Mouse (Mus musculus): ENCODE measurements around the gene Ccdc172. TPM values are rescaled to one million over a fixed set of nuclear protein-coding genes. Genes with fewer than 3 reads are reported as not detected.

The Ccdc172 gene
- polyA plus RNA-seq, 1 experiment from 2014 or later, result not detected

DNA sequence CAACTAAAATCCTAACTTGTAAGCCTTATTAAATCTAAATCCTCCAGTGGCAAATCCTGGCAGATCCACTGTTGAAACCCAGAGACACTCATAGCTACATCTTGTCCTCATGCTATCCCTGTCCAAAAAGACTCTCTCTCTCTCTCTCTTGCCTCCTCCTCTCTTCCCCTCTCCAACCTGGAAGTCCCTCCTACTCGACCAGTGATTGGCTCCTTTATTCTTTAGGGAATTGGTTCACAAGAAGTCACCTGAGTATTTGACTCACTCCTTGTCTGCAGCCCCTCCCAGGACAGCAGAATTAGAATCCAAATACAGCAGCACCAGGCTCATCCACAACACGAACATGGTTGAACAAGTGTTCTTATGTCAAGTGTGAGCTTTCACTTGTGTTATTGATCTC, 74.3 kb downstream of the Ccdc172 start:
- Histone ChIP-seq H3K4me2 (replicated peaks; ENCODE audit: low read depth, low read length) (no peak overlapping the region), H3K9me3 (ENCODE audit: control insufficient read depth, low read length) (no peaks in the 10 kb centered on the region), H3K27ac (ENCODE audit: low read depth, low read length) (no peak overlapping the region), H3K4me1 (replicated peaks; ENCODE audit: control insufficient read depth, insufficient read depth, low read length) (no peaks in the 10 kb centered on the region), H3K36me3 (ENCODE audit: control insufficient read depth, insufficient read depth, low read length) (no peaks in the 10 kb centered on the region), H3K4me3 (ENCODE audit: low read depth, low read length) (no peak overlapping the region), H3K9ac (ENCODE audit: low read depth, low read length) (no peak overlapping the region), H3K27me3 (ENCODE audit: control insufficient read depth, insufficient read depth, low read length) (no peaks in the 10 kb centered on the region)
- no peak for DNase-seq (ENCODE audit: low spot score)
- WGBS, result 73% methylated on average over 2 of the region's 2 CpGs
- ATAC-seq (ENCODE audit: low FRiP score), result no peak

DNA sequence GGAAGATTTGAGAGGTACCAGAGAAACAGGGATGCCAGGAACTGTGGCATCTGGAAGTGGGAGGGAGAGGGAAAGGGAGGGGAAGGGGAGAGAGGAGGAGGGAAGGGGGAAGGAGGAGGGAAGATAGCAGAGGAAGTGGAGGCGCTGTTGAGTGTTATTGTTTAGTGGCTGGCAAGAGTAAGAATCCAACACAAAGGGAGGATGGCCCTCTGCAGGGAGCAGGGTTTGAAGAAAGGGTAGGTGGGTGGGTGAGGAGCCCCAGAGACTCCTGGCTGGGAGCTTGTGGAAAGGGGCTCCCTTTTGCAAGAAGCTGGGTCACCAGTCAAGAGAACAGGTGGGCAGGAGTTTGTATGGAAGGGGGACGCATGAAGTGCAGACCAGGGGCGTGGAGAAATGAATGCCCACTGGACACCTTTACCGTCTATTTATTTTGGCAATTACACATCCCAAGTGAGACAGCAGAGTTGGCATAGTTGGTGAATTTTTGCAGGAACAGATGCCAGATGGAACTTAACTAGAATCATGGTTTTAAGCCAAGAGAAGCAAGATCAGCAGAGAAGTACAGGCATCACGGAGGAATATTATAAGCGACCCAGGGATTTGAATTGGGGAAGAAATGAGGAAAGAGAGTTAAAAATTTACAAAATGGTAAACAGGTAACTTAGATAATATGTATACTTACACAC, 78.6 kb downstream of the Ccdc172 start:
- Histone ChIP-seq H3K9ac (ENCODE audit: low read depth, low read length) (no peak overlapping the region), H3K27me3 (ENCODE audit: control insufficient read depth, insufficient read depth, low read length) (no peaks in the 10 kb centered on the region), H3K36me3 (ENCODE audit: control insufficient read depth, insufficient read depth, low read length) (no peaks in the 10 kb centered on the region), H3K27ac (ENCODE audit: low read depth, low read length) (no peak overlapping the region), H3K9me3 (ENCODE audit: control insufficient read depth, low read length) (no peaks in the 10 kb centered on the region), H3K4me3 (ENCODE audit: low read depth, low read length) (no peak overlapping the region), H3K4me2 (replicated peaks; ENCODE audit: low read depth, low read length) (no peak overlapping the region), H3K4me1 (replicated peaks; ENCODE audit: control insufficient read depth, insufficient read depth, low read length) (no peaks in the 10 kb centered on the region)
- WGBS, result 69% methylated on average over 6 of the region's 6 CpGs
- no peak for DNase-seq (ENCODE audit: low spot score)
- no peak for ATAC-seq (ENCODE audit: low FRiP score)

DNA sequence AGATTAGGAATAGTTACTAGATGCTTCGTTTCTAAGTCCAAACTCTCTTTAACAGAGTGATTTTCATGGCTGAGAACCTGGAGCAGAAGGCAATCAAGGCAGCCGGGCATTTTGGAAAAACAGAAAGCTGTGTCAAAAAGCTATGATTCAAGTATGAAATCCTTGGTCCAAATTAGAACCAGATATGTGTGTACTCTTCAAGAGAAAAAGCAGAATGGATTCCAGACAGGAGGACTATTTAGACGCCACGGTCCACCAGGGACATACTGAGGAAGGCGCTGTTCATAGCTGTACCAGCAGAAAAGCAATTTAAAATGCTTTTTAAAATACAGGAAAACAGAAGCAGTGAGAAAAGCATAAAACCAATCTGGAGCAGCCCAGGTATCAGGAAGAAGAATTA, 88.6 kb downstream of the Ccdc172 start:
- ATAC-seq (ENCODE audit: low FRiP score) (no peak), DNase-seq (ENCODE audit: low spot score) (no peak)
- H3K4me3 ChIP-seq (ENCODE audit: low read depth, low read length), result no peak overlapping the region
- no peak overlapping the region for H3K27ac ChIP-seq (ENCODE audit: low read depth, low read length)
- no peak overlapping the region for H3K4me2 ChIP-seq (replicated peaks; ENCODE audit: low read depth, low read length)
- H3K9me3 ChIP-seq (ENCODE audit: control insufficient read depth, low read length), result no peaks in the 10 kb centered on the region
- H3K9ac ChIP-seq (ENCODE audit: low read depth, low read length), result no peak overlapping the region
- no peaks in the 10 kb centered on the region for H3K36me3 ChIP-seq (ENCODE audit: control insufficient read depth, insufficient read depth, low read length)
- WGBS, result 75% methylated on average over 5 of the region's 5 CpGs
- H3K4me1 ChIP-seq (replicated peaks; ENCODE audit: control insufficient read depth, insufficient read depth, low read length), result no peaks in the 10 kb centered on the region
- no peaks in the 10 kb centered on the region for H3K27me3 ChIP-seq (ENCODE audit: control insufficient read depth, insufficient read depth, low read length)

Other genes starting within 250 kb of the Ccdc172 start
- 30.6 and 42.2 TPM in 2 replicates for gene Gfra1, start 56.1 kb upstream of the Ccdc172 start, polyA plus RNA-seq (2014; fragmentation: Nextera tagmentation; extraction: Ambion mirVana)
- gene Pnlip, start 140.5 kb downstream of the Ccdc172 start, polyA plus RNA-seq (2014; fragmentation: Nextera tagmentation; extraction: Ambion mirVana), result 0.11 TPM in 1 of 2 replicates, not detected in the other
- gene Pnliprp1, start 216.9 kb downstream of the Ccdc172 start, polyA plus RNA-seq (2014; fragmentation: Nextera tagmentation; extraction: Ambion mirVana), result 0.18 TPM in 1 of 2 replicates, not detected in the other
- gene Pnliprp2, start 247.7 kb downstream of the Ccdc172 start, polyA plus RNA-seq (2014; fragmentation: Nextera tagmentation; extraction: Ambion mirVana), result 0.11 TPM in 1 of 2 replicates, not detected in the other